Mouse (Mus musculus) G1E (cell line): Measurements from ENCODE around the gene Rims1. TPM values are rescaled to one million over a fixed set of nuclear protein-coding genes. Genes with fewer than 3 reads are reported as not detected.

Experiments used
- ATAC-seq: 2 replicates; pipeline ENCODE4 v1.8.0; 2016; ENCODE audit warnings: mild to moderate bottlenecking; ENCODE audit not compliant: insufficient number of reproducible peaks, poor library complexity, low FRiP score, severe bottlenecking; ENCODE audit errors: extremely low read depth
- DNase-seq: peaks from one replicate; pipeline ENCODE4 v3.0.0; 2012; ENCODE audit warnings: low spot score
- H3K27me3 ChIP-seq: 2 replicates; pipeline ENCODE4 v1.6.1; 2012; ENCODE audit warnings: mild to moderate bottlenecking, low read length, inconsistent platforms; ENCODE audit not compliant: insufficient read depth
- H3K36me3 ChIP-seq: replicated peaks from 2 replicates; pipeline ENCODE3; 2012; ENCODE audit warnings: mild to moderate bottlenecking, inconsistent platforms
- H3K4me1 ChIP-seq: 2 replicates; pipeline ENCODE4 v1.6.1; 2012; ENCODE audit warnings: low read depth, low read length, inconsistent platforms, mixed read lengths; ENCODE audit not compliant: insufficient read depth
- H3K4me3 ChIP-seq: 2 replicates; pipeline ENCODE4 v1.5.1; 2012; ENCODE audit warnings: low read depth, mild to moderate bottlenecking, inconsistent platforms, low read length, moderate library complexity, mixed read lengths
- H3K9me3 ChIP-seq: replicated peaks from 2 replicates; pipeline ENCODE4 v1.6.1; 2012; ENCODE audit warnings: inconsistent platforms
- CTCF ChIP-seq: IDR thresholded peaks from 2 replicates; pipeline ENCODE4 v1.5.1; 2012; ENCODE audit warnings: low read depth, low read length, inconsistent platforms, mixed read lengths
- GATA1 ChIP-seq: IDR thresholded peaks from 2 replicates; pipeline ENCODE4 v1.6.1; 2012; ENCODE audit warnings: borderline replicate concordance, low read length, inconsistent platforms, mixed read lengths
- GATA2 ChIP-seq: IDR thresholded peaks from 2 replicates; pipeline ENCODE4 v1.6.1; 2012; ENCODE audit warnings: low read depth, low read length, inconsistent platforms, borderline replicate concordance
- POLR2AphosphoS5 ChIP-seq: IDR thresholded peaks from 2 replicates; pipeline ENCODE4 v1.6.1; 2012; ENCODE audit warnings: low read depth, low read length, inconsistent platforms; ENCODE audit not compliant: insufficient replicate concordance
- TAL1 ChIP-seq: conservative IDR thresholded peaks from 2 replicates; pipeline ENCODE4 v1.6.1; 2012; ENCODE audit warnings: low read depth, low read length, inconsistent platforms, mixed read lengths
- polyA plus RNA-seq: library from polyadenylated mRNA; stranded (reverse); fragments of >175 nt; gene quantifications from 2 replicates; pipeline ENCODE4 v1.2.3, GENCODE M21; 2012
- total RNA-seq, 2 experiments: library from RNA; stranded (forward) in 1 of 2; stranded (reverse) in 1 of 2; fragments of 200-1000 nt in 1 of 2; fragments of >200 nt in 1 of 2; fragmentation: Nextera tagmentation in 1 of 2; gene quantifications; 2 replicates each; pipeline ENCODE4 v1.2.3; 2014 to 2017

Rims1 gene
- total and polyA plus RNA-seq, 3 experiments: 0.11 TPM; not detected in 2

- Histone ChIP-seq H3K27me3 (no peaks in the 10 kb centered on the region), H3K4me1 (peaks cover 3% of the 10 kb centered on the region; the same call in 1 of the 2 replicates), H3K36me3 (no peaks in the 10 kb centered on the region), H3K4me3 (no peak overlapping the region), H3K9me3 (no peaks in the 10 kb centered on the region)
- DNase-seq (no peak), ATAC-seq (no peak)
- TF ChIP-seq TAL1 (no peak), GATA2 (no peak), GATA1 (no peak), CTCF (no peak), POLR2AphosphoS5 (no peak)
These were observed 171.9 kb downstream of the Rims1 start for GRCm38 (mm10) chr1:22633871-22634270.

GRCm38 (mm10) chr1:22632551-22632950 is 173.2 kb downstream of the Rims1 start:
- Histone ChIP-seq H3K36me3 (no peaks in the 10 kb centered on the region), H3K4me3 (no peak overlapping the region), H3K27me3 (no peaks in the 10 kb centered on the region), H3K9me3 (no peaks in the 10 kb centered on the region), H3K4me1 (peaks cover 3% of the 10 kb centered on the region; the same call in 1 of the 2 replicates)
- DNase-seq: no peak
- no peak for ATAC-seq
- TF ChIP-seq GATA1: no peak
- no peak for TF ChIP-seq TAL1
- no peak for TF ChIP-seq GATA2
- no peak for TF ChIP-seq CTCF
- no peak for TF ChIP-seq POLR2AphosphoS5

GRCm38 (mm10) chr1:22631991-22632390 is 173.8 kb downstream of the Rims1 start:
- TF ChIP-seq CTCF: no peak
- no peak for TF ChIP-seq POLR2AphosphoS5
- TF ChIP-seq GATA2: no peak
- TF ChIP-seq TAL1: no peak
- TF ChIP-seq GATA1: no peak
- H3K4me3 ChIP-seq: no peak overlapping the region
- DNase-seq: no peak
- H3K9me3 ChIP-seq: no peaks in the 10 kb centered on the region
- H3K4me1 ChIP-seq: peaks cover 3% of the 10 kb centered on the region; the same call in 1 of the 2 replicates
- H3K27me3 ChIP-seq: no peaks in the 10 kb centered on the region
- no peak for ATAC-seq
- H3K36me3 ChIP-seq: no peaks in the 10 kb centered on the region

GRCm38 (mm10) chr1:22629011-22629410 is 176.8 kb downstream of the Rims1 start:
- no peak overlapping the region for H3K4me3 ChIP-seq
- DNase-seq (no peak), ATAC-seq (no peak)
- peaks cover 3% of the 10 kb centered on the region; the same call in 1 of the 2 replicates for H3K4me1 ChIP-seq
- no peaks in the 10 kb centered on the region for H3K36me3 ChIP-seq
- TF ChIP-seq GATA1: no peak
- no peak for TF ChIP-seq GATA2
- no peak for TF ChIP-seq TAL1
- no peak for TF ChIP-seq CTCF
- no peak for TF ChIP-seq POLR2AphosphoS5
- no peaks in the 10 kb centered on the region for H3K9me3 ChIP-seq
- H3K27me3 ChIP-seq: no peaks in the 10 kb centered on the region

- ATAC-seq: no peak
These were observed 178.8 kb downstream of the Rims1 start for GRCm38 (mm10) chr1:22627013-22627412.

GRCm38 (mm10) chr1:22626295-22626694 is 179.5 kb downstream of the Rims1 start:
- no peaks in the 10 kb centered on the region for H3K9me3 ChIP-seq
- H3K4me1 ChIP-seq: peaks cover 3% of the 10 kb centered on the region; the same call in 1 of the 2 replicates
- TF ChIP-seq GATA2 (no peak), GATA1 (no peak), TAL1 (no peak), CTCF (no peak), POLR2AphosphoS5 (no peak)
- H3K4me3 ChIP-seq: no peak overlapping the region
- no peaks in the 10 kb centered on the region for H3K36me3 ChIP-seq
- DNase-seq (no peak), ATAC-seq (no peak)
- no peaks in the 10 kb centered on the region for H3K27me3 ChIP-seq

More at GRCm38 (mm10) chr1:22627013-22627412, 178.8 kb downstream of the Rims1 start:
- no peak for TF ChIP-seq GATA2
- no peak for TF ChIP-seq POLR2AphosphoS5
- no peak for TF ChIP-seq CTCF
- no peak for TF ChIP-seq GATA1
- no peak for TF ChIP-seq TAL1
- Histone ChIP-seq H3K9me3 (no peaks in the 10 kb centered on the region), H3K36me3 (no peaks in the 10 kb centered on the region), H3K4me3 (no peak overlapping the region), H3K27me3 (no peaks in the 10 kb centered on the region), H3K4me1 (peaks cover 3% of the 10 kb centered on the region; the same call in 1 of the 2 replicates)
- no peak for DNase-seq
